Mouse (Mus musculus) adrenal gland, adult 18-20 months (tissue): ENCODE results near the gene Nmnat1. TPM values are rescaled to one million over a fixed set of nuclear protein-coding genes. Genes with fewer than 3 reads are reported as not detected.
A peak's percentile ranks its signal among the peaks of the same experiment; 100 is the strongest.
"Not testable (repeated sequence)": the region's sequence is repeated elsewhere in the genome, so short reads cannot be mapped to it uniquely, and the experiment has no call there.

Source experiments
- DNase-seq, 2 experiments: peaks; one replicate each; pipeline ENCODE4 v3.0.0; 2021 to 2022; ENCODE audit warnings: low spot score in 2 of 2
- total RNA-seq, 2 experiments: library from RNA; stranded (reverse); gene quantifications; 1 replicate in 1 of 2; 2 replicates in 1 of 2; pipeline ENCODE4 v1.2.3; 2021

Nmnat1 gene
- total RNA-seq, 2 experiments from 2014 or later = 17.8 to 19.9 TPM

- DNase-seq = peak in 1 of 2 experiments; percentile 40
These were observed 39.1 kb downstream of the Nmnat1 start for GRCm38 (mm10) chr4:149445868-149446267.

GRCm38 (mm10) chr4:149444964-149445701 lies 39.9 kb downstream of the Nmnat1 start:
- peak; percentile 79 to 80 for DNase-seq

- no peak for DNase-seq
These were observed 40.5 kb downstream of the Nmnat1 start for GRCm38 (mm10) chr4:149444465-149444864.

- DNase-seq = no peak
These were observed 42.6 kb downstream of the Nmnat1 start for GRCm38 (mm10) chr4:149442436-149442835.

GRCm38 (mm10) chr4:149440576-149440975 lies 44.4 kb downstream of the Nmnat1 start:
- DNase-seq = no peak

GRCm38 (mm10) chr4:149431887-149432286 lies 53.1 kb downstream of the Nmnat1 start:
- DNase-seq = not testable (repeated sequence)

GRCm38 (mm10) chr4:149429592-149429991 lies 55.4 kb downstream of the Nmnat1 start:
- DNase-seq = no peak

GRCm38 (mm10) chr4:149426325-149427199 lies 58.4 kb downstream of the Nmnat1 start, which contains the start of gene Ube4b:
TSS of gene Ube4b (minus strand) at chr4:149426749.
- DNase-seq = peak; percentile 96

- peak in 1 of 2 experiments; percentile 56 for DNase-seq
These were observed 59.2 kb downstream of the Nmnat1 start for GRCm38 (mm10) chr4:149425801-149426292.

- no peak for DNase-seq
These were observed 60.2 kb downstream of the Nmnat1 start for GRCm38 (mm10) chr4:149424755-149425154.

GRCm38 (mm10) chr4:149417854-149418365 lies 67.1 kb downstream of the Nmnat1 start:
- no peak for DNase-seq

Other genes with a start within 250 kb of the Nmnat1 start
- 100 to 1,000 TPM; 108 to 138 TPM for gene Kif1b, start 177.5 kb downstream of the Nmnat1 start, total RNA-seq
- 10 to 100 TPM; 59.8 to 71.3 TPM for gene Ube4b, start 58.5 kb downstream of the Nmnat1 start, total RNA-seq
- 10 to 100 TPM; 18.0 to 66.4 TPM for gene Rbp7, start 30.2 kb downstream of the Nmnat1 start, total RNA-seq
- not detected for gene Tmem274, start 7.8 kb downstream of the Nmnat1 start, total RNA-seq
- 10 to 100 TPM; 24.7 to 36.0 TPM for gene Lzic, start within 50 bp of the Nmnat1 start, total RNA-seq
- 10 to 100 TPM; 16.2 to 25.1 TPM for gene Ctnnbip1, start 33.0 kb upstream of the Nmnat1 start, total RNA-seq
- gene Clstn1, start 101.3 kb upstream of the Nmnat1 start, total RNA-seq = 100 to 1,000 TPM; 104 to 106 TPM
- 1 to 10 TPM; 3.8 to 6.5 TPM for gene Pik3cd, start 217.4 kb upstream of the Nmnat1 start, total RNA-seq